Mouse (Mus musculus) hindbrain, postnatal 0 days (tissue): ENCODE measurements at regions not wholly inside any gene's neighbourhood (a gene's known extent, or its start where the extent isn't known, plus 50 kb on each side); places are given as distances from the start of the nearest gene placed in this dataset.
A peak's percentile ranks its signal among the peaks of the same experiment; 100 is the strongest.

ENCODE experiments used
- ATAC-seq: fragments of 200-750 bp; cut with Nextera tagmentation; 2 replicates; pipeline ENCODE4 v1.8.0; 2017; ENCODE audit warnings: mild to moderate bottlenecking, moderate TSS enrichment, moderate library complexity
- DNase-seq: peaks from one replicate; pipeline ENCODE4 v3.0.0-alpha.2; 2015; ENCODE audit warnings: low spot score
- H3K27ac ChIP-seq: fragments of 300-500 bp; sonication (generic); 2 replicates; pipeline ENCODE4 v1.5.1; 2014; ENCODE audit warnings: mild to moderate bottlenecking
- H3K27me3 ChIP-seq: fragments of 300-500 bp; sonication (generic); 2 replicates; pipeline ENCODE4 v1.6.1; 2014; ENCODE audit warnings: low read length, mixed read lengths; ENCODE audit not compliant: insufficient read depth
- H3K36me3 ChIP-seq: fragments of 300-500 bp; sonication (generic); 2 replicates; pipeline ENCODE4 v1.6.1; 2014; ENCODE audit warnings: low read length, mixed read lengths; ENCODE audit not compliant: insufficient read depth
- H3K4me1 ChIP-seq: fragments of 300-500 bp; sonication (generic); 2 replicates; pipeline ENCODE4 v1.6.1; 2014; ENCODE audit warnings: antibody characterized with exemption, low read length, mixed read lengths; ENCODE audit not compliant: insufficient read depth
- H3K4me2 ChIP-seq: fragments of 300-500 bp; sonication (generic); 2 replicates; pipeline ENCODE4 v1.6.1; 2014; ENCODE audit warnings: low read depth, mild to moderate bottlenecking, low read length, moderate library complexity, mixed read lengths
- H3K4me3 ChIP-seq: fragments of 300-500 bp; sonication (generic); 2 replicates; pipeline ENCODE4 v1.5.1; 2014; ENCODE audit warnings: low read length
- H3K9ac ChIP-seq: fragments of 300-500 bp; sonication (generic); replicated peaks from 2 replicates; pipeline ENCODE4 v1.6.1; 2014; ENCODE audit warnings: mild to moderate bottlenecking, low read length, moderate library complexity, mixed read lengths
- H3K9me3 ChIP-seq: fragments of 300-500 bp; sonication (generic); 2 replicates; pipeline ENCODE4 v1.6.1; 2016; ENCODE audit warnings: low read length, mixed read lengths
- CTCF ChIP-seq: IDR thresholded peaks from 2 replicates; pipeline ENCODE4 v1.5.1; 2016; ENCODE audit warnings: antibody characterized with exemption, control low read depth, low read depth
- WGBS: fragments of 180-500 bp; shearing (Covaris S2); extraction: QIAGEN DNeasy Blood & Tissue Kit; methylation state at CpG from one replicate; pipeline ENCODE4 v1.1.7; 2014; 5-methylcytosine and 5-hydroxymethylcytosine counted together

- no peak overlapping the region for H3K9ac ChIP-seq
- ATAC-seq = no peak
- H3K27ac ChIP-seq = no peak overlapping the region
- TF ChIP-seq CTCF = no peak
- no peak for DNase-seq
- no peaks in the 10 kb centered on the region for H3K4me1 ChIP-seq
- no peak overlapping the region for H3K4me3 ChIP-seq
- 83% methylated on average over 3 of the region's 3 CpGs for WGBS
- no peaks in the 10 kb centered on the region for H3K36me3 ChIP-seq
- H3K9me3 ChIP-seq = no peaks in the 10 kb centered on the region
- H3K27me3 ChIP-seq = no peaks in the 10 kb centered on the region
- no peak overlapping the region for H3K4me2 ChIP-seq
These were observed 173.3 kb downstream of the Dhx15 start for GRCm38 (mm10) chr5:52016992-52017391.

GRCm38 (mm10) chr5:52015786-52016185 lies 174.5 kb downstream of the Dhx15 start:
- no peaks in the 10 kb centered on the region for H3K9me3 ChIP-seq
- H3K4me1 ChIP-seq = no peaks in the 10 kb centered on the region
- H3K36me3 ChIP-seq = no peaks in the 10 kb centered on the region
- H3K27me3 ChIP-seq = no peaks in the 10 kb centered on the region
- H3K4me2 ChIP-seq = no peak overlapping the region
- no peak overlapping the region for H3K4me3 ChIP-seq
- ATAC-seq (no peak), DNase-seq (peak; percentile 5)
- no peak overlapping the region for H3K9ac ChIP-seq
- no peak overlapping the region for H3K27ac ChIP-seq
- no peak for TF ChIP-seq CTCF
- WGBS = 35% methylated on average over 6 of the region's 6 CpGs

GRCm38 (mm10) chr5:52010426-52010825 lies 179.9 kb downstream of the Dhx15 start:
- no peak for TF ChIP-seq CTCF
- ATAC-seq (no peak), DNase-seq (no peak)
- Histone ChIP-seq H3K4me3 (no peak overlapping the region), H3K4me2 (no peak overlapping the region), H3K4me1 (no peaks in the 10 kb centered on the region), H3K9ac (no peak overlapping the region), H3K27me3 (no peaks in the 10 kb centered on the region), H3K36me3 (no peaks in the 10 kb centered on the region), H3K9me3 (no peaks in the 10 kb centered on the region), H3K27ac (no peak overlapping the region)
- WGBS = 61% methylated on average over 7 of the region's 7 CpGs

- no peak for ATAC-seq
- Histone ChIP-seq H3K9ac (no peak overlapping the region), H3K27me3 (no peaks in the 10 kb centered on the region), H3K27ac (no peak overlapping the region), H3K36me3 (no peaks in the 10 kb centered on the region), H3K4me2 (no peak overlapping the region), H3K4me3 (no peak overlapping the region), H3K9me3 (no peaks in the 10 kb centered on the region), H3K4me1 (no peaks in the 10 kb centered on the region)
- no peak for DNase-seq
- WGBS = 90% methylated on average over 3 of the region's 3 CpGs
- TF ChIP-seq CTCF = no peak
These were observed 181.4 kb downstream of the Dhx15 start for GRCm38 (mm10) chr5:52008942-52009341.

- H3K4me1 ChIP-seq = no peaks in the 10 kb centered on the region
- no peaks in the 10 kb centered on the region for H3K36me3 ChIP-seq
- no peaks in the 10 kb centered on the region for H3K9me3 ChIP-seq
- DNase-seq (no peak), ATAC-seq (no peak)
- H3K4me2 ChIP-seq = no peak overlapping the region
- H3K4me3 ChIP-seq = no peak overlapping the region
- 73% methylated on average over 3 of the region's 3 CpGs for WGBS
- H3K9ac ChIP-seq = no peak overlapping the region
- H3K27ac ChIP-seq = no peak overlapping the region
- TF ChIP-seq CTCF = no peak
- no peaks in the 10 kb centered on the region for H3K27me3 ChIP-seq
These were observed 183.5 kb downstream of the Dhx15 start for GRCm38 (mm10) chr5:52006843-52007242.

- no peak overlapping the region for H3K27ac ChIP-seq
- TF ChIP-seq CTCF = no peak
- no peak overlapping the region for H3K4me3 ChIP-seq
- 14% methylated on average over 10 of the region's 10 CpGs for WGBS
- no peaks in the 10 kb centered on the region for H3K9me3 ChIP-seq
- no peak overlapping the region for H3K9ac ChIP-seq
- no peak overlapping the region for H3K4me2 ChIP-seq
- ATAC-seq (no peak), DNase-seq (no peak)
- H3K36me3 ChIP-seq = no peaks in the 10 kb centered on the region
- no peaks in the 10 kb centered on the region for H3K27me3 ChIP-seq
- H3K4me1 ChIP-seq = no peaks in the 10 kb centered on the region
These were observed 199.3 kb downstream of the Dhx15 start for GRCm38 (mm10) chr5:51990847-51991610.

GRCm38 (mm10) chr5:51989396-51989795 lies 200.9 kb downstream of the Dhx15 start:
- Histone ChIP-seq H3K4me1 (no peaks in the 10 kb centered on the region), H3K9me3 (no peaks in the 10 kb centered on the region), H3K4me2 (no peak overlapping the region), H3K27me3 (no peaks in the 10 kb centered on the region), H3K27ac (no peak overlapping the region), H3K9ac (no peak overlapping the region), H3K4me3 (no peak overlapping the region), H3K36me3 (no peaks in the 10 kb centered on the region)
- 29% methylated on average over 4 of the region's 4 CpGs for WGBS
- TF ChIP-seq CTCF = no peak
- DNase-seq = peak; percentile 32
- 0 out of 2 replicates have a peak, but pooled peaks have one; percentile 43 for ATAC-seq
